8 mouse cellular contexts compared by ENCODE assay signal in the genomic region with DNA sequence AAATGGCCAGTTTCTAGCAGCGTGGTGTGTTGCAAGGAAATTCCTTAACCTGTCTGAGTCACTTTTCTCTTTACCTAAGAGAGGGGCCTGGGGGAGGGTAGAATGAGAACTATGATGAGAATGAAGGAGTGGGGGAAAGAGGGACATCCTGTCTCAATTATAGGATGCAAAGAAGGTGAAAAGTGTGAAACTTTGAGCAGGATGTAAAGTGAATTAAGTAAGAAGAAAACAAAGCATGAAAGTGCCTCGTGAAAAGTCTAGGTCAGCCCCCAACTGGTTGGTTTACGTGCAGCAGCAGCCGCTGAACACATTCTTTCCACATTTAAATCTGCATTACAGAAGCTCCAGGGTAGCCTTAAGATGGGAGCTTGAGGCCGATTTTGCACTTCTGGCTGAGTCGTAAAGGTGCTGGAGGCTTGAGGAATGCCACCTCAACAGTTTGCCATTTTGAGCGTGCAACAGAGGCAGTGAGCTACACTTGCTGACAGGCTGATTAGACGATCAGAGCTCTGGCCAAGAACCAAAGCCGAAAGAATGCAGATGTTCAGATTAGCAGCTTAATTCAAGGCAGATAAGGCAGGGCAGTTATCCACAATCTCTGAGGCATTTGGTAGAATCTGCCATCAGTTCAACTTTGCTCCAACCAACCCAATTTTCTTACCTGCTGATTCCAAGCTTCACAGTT. TPM values are rescaled to one million over a fixed set of nuclear protein-coding genes. Genes with fewer than 3 reads are reported as not detected.
DNase-seq lines count a peak whose midpoint lies in the region; ATAC-seq and TF ChIP-seq lines count a peak whose summit lies in the region.

No protein-coding gene starts in this region.

- H3K4me2 ChIP-seq in hindbrain, embryonic 11.5 days (replicated peaks; ENCODE audit: low read depth, low read length) = no peak overlapping the region

- H3K36me3 ChIP-seq in ES-E14 (ENCODE audit: control insufficient read depth, insufficient read depth, low read length, poor library complexity, severe bottlenecking) = no peaks in the 10 kb centered on the region
- H3K36me3 ChIP-seq in hindbrain, embryonic 11.5 days (ENCODE audit: control insufficient read depth, insufficient read depth, low read length) = no peaks in the 10 kb centered on the region
- no peaks in the 10 kb centered on the region for H3K36me3 ChIP-seq in megakaryocyte, embryonic 14.5 days (replicated peaks; ENCODE audit: low read length)

- H3K4me3 ChIP-seq in gastrocnemius, adult 2 months = peak overlapping the region; percentile 50
- H3K4me3 ChIP-seq in ES-E14 (ENCODE audit: insufficient read depth in 1 of 2, low read depth in 1 of 2, low read length in 2 of 2, poor library complexity in 1 of 2, severe bottlenecking in 1 of 2) = no peak overlapping the region
- no peak overlapping the region for H3K4me3 ChIP-seq in hindbrain, embryonic 11.5 days (ENCODE audit: low read depth, low read length)
- peak overlapping the region; percentile 87 for H3K4me3 ChIP-seq in megakaryocyte, embryonic 14.5 days (replicated peaks)

- intact Hi-C loops in gastrocnemius, adult 2 months (cut with DNase I) = no loop called here
- intact Hi-C loops in gastrocnemius, postnatal 14 days (cut with DNase I; ENCODE audit: low total_unique reads) = no loop called here
- intact Hi-C loops in left cerebral cortex, postnatal 25 days (cut with DNase I) = no loop called here

- WGBS in hindbrain, embryonic 11.5 days = 28% methylated on average over 9 of the region's 9 CpGs

- ATAC-seq in hindbrain, embryonic 11.5 days (ENCODE audit: low FRiP score) = no peak

- no peak for TF ChIP-seq CTCF in gastrocnemius, adult 2 months (IDR thresholded peaks at IDR 0.05)

- in situ Hi-C loops in ES-E14 (cut with MboI; ENCODE audit: low sequenced_read_pairs in 2 of 2, unreplicated experiment in 2 of 2) = no loop called here

- DNase-seq in gastrocnemius, adult 2 months = no peak
- DNase-seq in gastrocnemius, postnatal 14 days = no peak
- DNase-seq in ES-E14 (ENCODE audit: low read depth, low spot score) = peak; percentile 13
- DNase-seq in hindbrain, embryonic 11.5 days (ENCODE audit: low spot score) = peak; percentile 5
- DNase-seq in adrenal gland, postnatal 10 days = no peak
- no peak for DNase-seq in cerebellum, adult 11-12 months
- DNase-seq in left cerebral cortex, postnatal 25 days (ENCODE audit: low spot score in 2 of 2) = no peak

- H3K4me1 ChIP-seq in ES-E14 (ENCODE audit: control insufficient read depth in 2 of 2, insufficient read depth in 2 of 2, low read length in 2 of 2, poor library complexity in 1 of 2) = no peaks in the 10 kb centered on the region
- H3K4me1 ChIP-seq in hindbrain, embryonic 11.5 days (replicated peaks; ENCODE audit: control insufficient read depth, insufficient read depth, low read length) = no peaks in the 10 kb centered on the region
- H3K4me1 ChIP-seq in megakaryocyte, embryonic 14.5 days = peaks cover 10% of the 10 kb centered on the region; the same call in 1 of the 2 replicates

- H3K27me3 ChIP-seq in hindbrain, embryonic 11.5 days (ENCODE audit: control insufficient read depth, insufficient read depth, low read length) = no peaks in the 10 kb centered on the region
- H3K27me3 ChIP-seq in megakaryocyte, embryonic 14.5 days (replicated peaks) = peaks cover 2% of the 10 kb centered on the region

- no peak overlapping the region for H3K9ac ChIP-seq in ES-E14 (ENCODE audit: insufficient read depth, low read depth, low read length, poor library complexity, severe bottlenecking)
- H3K9ac ChIP-seq in hindbrain, embryonic 11.5 days (ENCODE audit: low read depth, low read length) = no peak overlapping the region

- peak overlapping the region; percentile 13; the same call in 1 of the 2 replicates for H3K27ac ChIP-seq in gastrocnemius, adult 2 months
- H3K27ac ChIP-seq in ES-E14 (ENCODE audit: insufficient read depth, low read depth, low read length, poor library complexity, severe bottlenecking) = 0 out of 2 replicates have a peak overlapping the region, but pooled peaks have one; percentile 4
- H3K27ac ChIP-seq in hindbrain, embryonic 11.5 days (ENCODE audit: low read depth, low read length) = no peak overlapping the region

- H3K9me3 ChIP-seq in ES-E14 (ENCODE audit: control insufficient read depth, insufficient read depth, low read depth, low read length) = no peaks in the 10 kb centered on the region
- H3K9me3 ChIP-seq in hindbrain, embryonic 11.5 days (ENCODE audit: control insufficient read depth, low read length) = no peaks in the 10 kb centered on the region
- H3K9me3 ChIP-seq in megakaryocyte, embryonic 14.5 days = no peaks in the 10 kb centered on the region

TF ChIP-seq in ES-E14, 5 proteins besides CTCF, POLR2A, EP300 and RAD21:
- TF ChIP-seq ZNF384 (IDR thresholded peaks at IDR 0.05; ENCODE audit: low read depth, low read length) = no peak
- TF ChIP-seq MAFK (IDR thresholded peaks at IDR 0.05; ENCODE audit: insufficient read depth, low read depth, low read length) = 0 out of 2 replicates have a peak, but pooled peaks have one; percentile 30

RNA-seq across cellular contexts. Expression of gene Cysltr1, which starts 0.8 kb away (rescaled TPM):
- under 1 TPM; 0.59 TPM for total RNA-seq in gastrocnemius, adult 2 months (2021)
- 1 to 10 TPM in 1 of 2 experiments, under 1 TPM in 1; 0.51 to 1.3 TPM for total RNA-seq in gastrocnemius, postnatal 14 days (2021)
- total RNA-seq in ES-E14 (2012; rRNA removed) = 1.6 and 1.8 TPM in 2 replicates
- polyA plus RNA-seq in hindbrain, embryonic 11.5 days (2014; fragmentation: Nextera tagmentation; extraction: Ambion mirVana) = 0.21 and 0.51 TPM in 2 replicates
- polyA plus RNA-seq in megakaryocyte, embryonic 14.5 days (2012; ENCODE audit: insufficient read depth, low replicate concordance) = 0.07 TPM in 1 of 2 replicates, not detected in the other
- under 1 TPM; 0.54 to 0.70 TPM for total RNA-seq in adrenal gland, postnatal 10 days (2021)
- total RNA-seq in left cerebral cortex, postnatal 25 days (2021) = under 1 TPM; 0.39 to 0.71 TPM

RNA-seq across cellular contexts. Expression of gene Gm5127, which starts 19.7 kb away (rescaled TPM):
- total RNA-seq in gastrocnemius, adult 2 months (2021) = not detected
- total RNA-seq in gastrocnemius, postnatal 14 days (2021) = not detected
- not detected in 2 replicates for total RNA-seq in ES-E14 (2012; rRNA removed)
- 1.7 and 2.0 TPM in 2 replicates for polyA plus RNA-seq in hindbrain, embryonic 11.5 days (2014; fragmentation: Nextera tagmentation; extraction: Ambion mirVana)
- polyA plus RNA-seq in megakaryocyte, embryonic 14.5 days (2012; ENCODE audit: insufficient read depth, low replicate concordance) = not detected in 2 replicates
- total RNA-seq in adrenal gland, postnatal 10 days (2021) = not detected
- under 1 TPM; 0.18 to 0.23 TPM for total RNA-seq in left cerebral cortex, postnatal 25 days (2021)

Comparison
In these comparisons a context has a peak if more than half of its experiments do, and no peak if none do; other contexts are left out.
1. DNase-seq: peak in ES-E14 (single experiment) and hindbrain, embryonic 11.5 days (single experiment); none in gastrocnemius, adult 2 months (single experiment), gastrocnemius, postnatal 14 days (single experiment), adrenal gland, postnatal 10 days (single experiment), cerebellum, adult 11-12 months (single experiment) and left cerebral cortex, postnatal 25 days (0 of 2).
2. H3K4me3 ChIP-seq: peak in gastrocnemius, adult 2 months (single experiment) and megakaryocyte, embryonic 14.5 days (single experiment); none in ES-E14 (0 of 2) and hindbrain, embryonic 11.5 days (single experiment).